Mouse (Mus musculus) layer of hippocampus, adult 11-12 months (tissue): ENCODE data around the gene Mybph.

Experiments used
- DNase-seq: peaks from one replicate; pipeline ENCODE4 v3.0.0; 2022; ENCODE audit warnings: low spot score

Gene Mybph

GRCm38 (mm10) chr1:134188217-134188616 is 5.0 kb upstream of the Mybph start:
- no peak for DNase-seq

GRCm38 (mm10) chr1:134188989-134189729 is 4.1 kb upstream of the Mybph start:
- DNase-seq = no peak

- DNase-seq = no peak
Measured at GRCm38 (mm10) chr1:134191192-134191591, 2.1 kb upstream of the Mybph start.

GRCm38 (mm10) chr1:134192024-134192423 is 1.2 kb upstream of the Mybph start:
- no peak for DNase-seq

GRCm38 (mm10) chr1:134193674-134194197 is 488 bp downstream of the Mybph start:
- no peak for DNase-seq

- no peak for DNase-seq
Measured at GRCm38 (mm10) chr1:134194298-134195022, 1.2 kb downstream of the Mybph start.

GRCm38 (mm10) chr1:134195117-134195516 is 1.9 kb downstream of the Mybph start:
- DNase-seq = no peak

- peak; percentile 75 for DNase-seq
Measured at GRCm38 (mm10) chr1:134195571-134195970, 2.3 kb downstream of the Mybph start.

GRCm38 (mm10) chr1:134195979-134196378 is 2.7 kb downstream of the Mybph start:
- no peak for DNase-seq

GRCm38 (mm10) chr1:134196386-134196785 is 3.1 kb downstream of the Mybph start:
- DNase-seq = peak; percentile 91

GRCm38 (mm10) chr1:134197325-134197982 is 4.2 kb downstream of the Mybph start:
- no peak for DNase-seq

GRCm38 (mm10) chr1:134198197-134198995 is 5.1 kb downstream of the Mybph start:
- no peak for DNase-seq

GRCm38 (mm10) chr1:134200481-134200880 is 7.2 kb downstream of the Mybph start:
- no peak for DNase-seq

- DNase-seq = no peak
Measured at GRCm38 (mm10) chr1:134200998-134201686, 7.9 kb downstream of the Mybph start.

GRCm38 (mm10) chr1:134201751-134202420 is 8.6 kb downstream of the Mybph start:
- DNase-seq = peak; percentile 75

GRCm38 (mm10) chr1:134204230-134204629 is 11.0 kb downstream of the Mybph start:
- peak; percentile 72 for DNase-seq

- no peak for DNase-seq
Measured at GRCm38 (mm10) chr1:134205296-134206018, 12.2 kb downstream of the Mybph start.

GRCm38 (mm10) chr1:134206085-134206484 is 12.8 kb downstream of the Mybph start:
- no peak for DNase-seq

GRCm38 (mm10) chr1:134210179-134210755 is 17.0 kb downstream of the Mybph start:
- DNase-seq = no peak

GRCm38 (mm10) chr1:134211043-134211442 is 17.8 kb downstream of the Mybph start:
- no peak for DNase-seq
